In genomic region chr10:61199566-61200213, GRCm38 (mm10) we compare ENCODE assay signal across 8 mouse cellular contexts. TPM values are rescaled to one million over a fixed set of nuclear protein-coding genes. Genes with fewer than 3 reads are reported as not detected.
DNase-seq lines count a peak whose midpoint lies in the region; ATAC-seq and TF ChIP-seq lines count a peak whose summit lies in the region.

No protein-coding gene starts in this region.

- H3K4me2 ChIP-seq in forebrain, embryonic 12.5 days: no peak overlapping the region

- TF ChIP-seq POLR2A in MEL (IDR thresholded peaks at IDR 0.05; ENCODE audit: control insufficient read depth in 1 of 2, insufficient read depth in 1 of 2, low read depth in 1 of 2, low read length in 2 of 2, poor library complexity in 1 of 2): no peak

- H3K9ac ChIP-seq in MEL (ENCODE audit: control insufficient read depth, low read depth, low read length, poor library complexity, severe bottlenecking): no peak overlapping the region
- no peak overlapping the region for H3K9ac ChIP-seq in forebrain, embryonic 12.5 days

- no peaks in the 10 kb centered on the region for H3K9me3 ChIP-seq in MEL (replicated peaks; ENCODE audit: insufficient read depth, low read length)
- H3K9me3 ChIP-seq in forebrain, embryonic 12.5 days: no peaks in the 10 kb centered on the region

- no peak overlapping the region for H3K27ac ChIP-seq in MEL (ENCODE audit: control insufficient read depth, low read depth, low read length)
- no peak overlapping the region for H3K27ac ChIP-seq in forebrain, embryonic 12.5 days

- TF ChIP-seq CTCF in MEL (IDR thresholded peaks at IDR 0.05 in 2 of 3, conservative IDR thresholded peaks at IDR 0.05 in 1 of 3; ENCODE audit: control insufficient read depth in 1 of 3, insufficient read depth in 1 of 3, low read depth in 2 of 3, low read length in 3 of 3, poor library complexity in 1 of 3, severe bottlenecking in 1 of 3): peak; percentile 86

- no peaks in the 10 kb centered on the region for H3K4me1 ChIP-seq in MEL (ENCODE audit: control insufficient read depth in 1 of 2, insufficient read depth in 2 of 2, low read length in 2 of 2)
- peaks cover 11% of the 10 kb centered on the region for H3K4me1 ChIP-seq in forebrain, embryonic 12.5 days

- DNase-seq in MEL (ENCODE audit: low read depth, low spot score): peak; percentile 65
- DNase-seq in c-Kit-positive CD71-negative TER-119-negative erythroid progenitor cells, embryonic 14.5 days (ENCODE audit: low read depth): peak; percentile 78
- DNase-seq in heart, postnatal 4 days: peak; percentile 82
- peak; percentile 39 to 76 for DNase-seq in layer of hippocampus, adult 8-10 months (ENCODE audit: low spot score in 2 of 2)
- peak; percentile 86 for DNase-seq in lung, postnatal 10 days
- peak; percentile 96 for DNase-seq in retina, embryonic 14.5 days (ENCODE audit: low spot score)
- DNase-seq in thymus, postnatal 36 days: peak; percentile 60 to 62

- no peaks in the 10 kb centered on the region for H3K79me2 ChIP-seq in MEL (ENCODE audit: control insufficient read depth, insufficient read depth, low read length, poor library complexity)

- no peaks in the 10 kb centered on the region for H3K27me3 ChIP-seq in MEL (ENCODE audit: control insufficient read depth in 1 of 2, insufficient read depth in 2 of 2, low read length in 2 of 2)
- H3K27me3 ChIP-seq in forebrain, embryonic 12.5 days: no peaks in the 10 kb centered on the region; the same call in 1 of the 2 replicates

- H3K36me3 ChIP-seq in MEL (ENCODE audit: control insufficient read depth in 1 of 2, insufficient read depth in 2 of 2, low read length in 2 of 2): no peaks in the 10 kb centered on the region
- no peaks in the 10 kb centered on the region for H3K36me3 ChIP-seq in forebrain, embryonic 12.5 days (replicated peaks)

- whole genome bisulfite sequencing in forebrain, embryonic 12.5 days: 21% methylated on average over 11 of the region's 11 CpGs

- ATAC-seq in forebrain, embryonic 12.5 days (ENCODE audit: low FRiP score): peak; percentile 49; the same call in 1 of the 2 replicates

- no peak overlapping the region for H3K4me3 ChIP-seq in MEL (ENCODE audit: control insufficient read depth in 1 of 2, insufficient read depth in 1 of 2, low read depth in 2 of 2, low read length in 2 of 2)
- no peak overlapping the region for H3K4me3 ChIP-seq in forebrain, embryonic 12.5 days (replicated peaks)

- TF ChIP-seq EP300 in MEL (IDR thresholded peaks at IDR 0.05; ENCODE audit: low read depth in 1 of 2, low read length in 2 of 2): no peak

- peak; percentile 87 for TF ChIP-seq RAD21 in MEL (IDR thresholded peaks at IDR 0.05; ENCODE audit: low read depth, low read length)

TF ChIP-seq in MEL, 35 proteins besides CTCF, POLR2A, EP300 and RAD21:
- TF ChIP-seq SMC3 (IDR thresholded peaks at IDR 0.05; ENCODE audit: low read depth, low read length) (peak; percentile 66), NELFE (IDR thresholded peaks at IDR 0.05; ENCODE audit: low read depth, low read length) (no peak), ETS1 (IDR thresholded peaks at IDR 0.05; ENCODE audit: low read depth, low read length) (no peak), ZC3H11A (IDR thresholded peaks at IDR 0.05; ENCODE audit: low read depth, low read length) (peak; percentile 70), SIN3A (IDR thresholded peaks at IDR 0.05; ENCODE audit: low read length) (no peak)

RNA-seq across cellular contexts. Expression of gene Tbata, which starts 27.9 kb away (rescaled TPM):
- total RNA-seq in MEL (2012; rRNA removed): not detected in 2 replicates
- polyA plus RNA-seq in MEL (2012; ENCODE audit: insufficient read depth in 1 of 2, insufficient read length in 2 of 2, low read depth in 1 of 2, low replicate concordance in 2 of 2, missing spikeins in 1 of 2): not detected
- 0.31 and 0.49 TPM in 2 replicates for polyA plus RNA-seq in forebrain, embryonic 12.5 days (2016; fragmentation: Nextera tagmentation; extraction: Ambion mirVana)
- not detected for total RNA-seq in heart, postnatal 4 days (2021)
- total RNA-seq in layer of hippocampus, adult 8-10 months (2022): 1 to 10 TPM; 6.5 to 9.7 (median 9.6) TPM

RNA-seq across cellular contexts. Expression of gene Sgpl1, which starts 52.2 kb away (rescaled TPM):
- 7.9 and 8.7 TPM in 2 replicates for total RNA-seq in MEL (2012; rRNA removed)
- polyA plus RNA-seq in MEL (2012; ENCODE audit: insufficient read depth in 1 of 2, insufficient read length in 2 of 2, low read depth in 1 of 2, low replicate concordance in 2 of 2, missing spikeins in 1 of 2): 10 to 100 TPM in 1 of 2 experiments, not detected in 1; 11.7 TPM
- 76.1 and 80.9 TPM in 2 replicates for polyA plus RNA-seq in forebrain, embryonic 12.5 days (2016; fragmentation: Nextera tagmentation; extraction: Ambion mirVana)
- 10 to 100 TPM; 26.2 to 29.3 TPM for total RNA-seq in heart, postnatal 4 days (2021)
- 10 to 100 TPM; 26.6 to 45.7 (median 33.5) TPM for total RNA-seq in layer of hippocampus, adult 8-10 months (2022)
